ENCODE assay signal across 30 mouse cellular contexts in genomic region chr3:101784768-101785424, GRCm38 (mm10).
DNase-seq lines count a peak whose midpoint lies in the region; ATAC-seq and TF ChIP-seq lines count a peak whose summit lies in the region.
"Had no signal": no experiment of that assay in that cellular context is flagged by ENCODE, and none has a peak within 500 bp of the region (broad histone marks: within the 10 kb centered on the region; RNA-seq: fewer than 3 reads in every experiment).

No protein-coding gene starts in this region.

- TF ChIP-seq CTCF in intestine, postnatal 0 days (IDR thresholded peaks at IDR 0.05; ENCODE audit: low read depth) = no peak

- no peaks in the 10 kb centered on the region for H3K36me3 ChIP-seq in intestine, embryonic 15.5 days
- H3K36me3 ChIP-seq in intestine, postnatal 0 days (ENCODE audit: control insufficient read depth, insufficient read depth) = no peaks in the 10 kb centered on the region
- H3K36me3 ChIP-seq: embryonic facial prominence, embryonic 10.5 days; embryonic facial prominence, embryonic 13.5 days; forebrain, embryonic 12.5 days; forebrain, embryonic 15.5 days; G1E had no signal

- WGBS in intestine, embryonic 15.5 days = 46% methylated on average over 10 of the region's 10 CpGs
- 36% methylated on average over 10 of the region's 10 CpGs for WGBS in intestine, postnatal 0 days

- peak; percentile 40 for DNase-seq in adrenal gland, postnatal 14 days
- no peak for DNase-seq in adrenal gland, adult 18-20 months (ENCODE audit: low spot score in 2 of 2)
- DNase-seq in kidney, adult 18-20 months = peak; percentile 23
- no peak for DNase-seq in kidney, adult 11 months
- DNase-seq in left cerebral cortex, adult 9 months (ENCODE audit: low spot score in 2 of 2) = no peak
- no peak for DNase-seq in lung, postnatal 36 days
- DNase-seq: adrenal gland, adult 8-10 months; B cell, adult 2 months; cerebellum, adult 11 months; cerebellum, adult 2 months; cerebellum, adult 9-11 months; cerebellum, postnatal 25 days; embryo, embryonic 11 days; gastrocnemius, postnatal 25 days; heart, postnatal 10 days; heart, postnatal 4 days had no signal

- H3K4me1 ChIP-seq in intestine, embryonic 15.5 days (replicated peaks) = peaks cover 5% of the 10 kb centered on the region; the same call in 1 of the 2 replicates
- peaks cover 12% of the 10 kb centered on the region; the same call in 1 of the 2 replicates for H3K4me1 ChIP-seq in intestine, postnatal 0 days (replicated peaks; ENCODE audit: control insufficient read depth, insufficient read depth, low read length)
- H3K4me1 ChIP-seq: forebrain, embryonic 15.5 days had no signal

- ATAC-seq in intestine, embryonic 15.5 days = peak; percentile 84
- ATAC-seq in intestine, postnatal 0 days = peak; percentile 91
- ATAC-seq: hindbrain, postnatal 0 days; inflammation-experienced regulatory T-cells, adult 6 months; Patski had no signal

- H3K27ac ChIP-seq in intestine, embryonic 15.5 days = 0 out of 2 replicates have a peak overlapping the region, but pooled peaks have one; percentile 19
- H3K27ac ChIP-seq in intestine, postnatal 0 days (ENCODE audit: low read depth, low read length) = peak overlapping the region; percentile 58; the same call in 1 of the 2 replicates
- H3K27ac ChIP-seq: embryonic facial prominence, embryonic 10.5 days; embryonic facial prominence, embryonic 13.5 days; forebrain, embryonic 12.5 days; forebrain, embryonic 15.5 days; hindbrain, embryonic 14.5 days; hindbrain, postnatal 0 days had no signal

- H3K9me3 ChIP-seq in intestine, embryonic 15.5 days = no peaks in the 10 kb centered on the region
- no peaks in the 10 kb centered on the region for H3K9me3 ChIP-seq in intestine, postnatal 0 days (ENCODE audit: control insufficient read depth)
- H3K9me3 ChIP-seq: embryonic facial prominence, embryonic 10.5 days; embryonic facial prominence, embryonic 13.5 days; forebrain, embryonic 12.5 days; forebrain, embryonic 15.5 days; G1E had no signal

- no peaks in the 10 kb centered on the region for H3K27me3 ChIP-seq in intestine, embryonic 15.5 days (replicated peaks)
- no peaks in the 10 kb centered on the region for H3K27me3 ChIP-seq in intestine, postnatal 0 days (replicated peaks; ENCODE audit: control insufficient read depth, insufficient read depth, low read length)
- H3K27me3 ChIP-seq: CH12.LX; embryonic facial prominence, embryonic 13.5 days; forebrain, embryonic 15.5 days; Patski had no signal

- no peak overlapping the region for H3K4me3 ChIP-seq in intestine, embryonic 15.5 days (replicated peaks)
- H3K4me3 ChIP-seq in intestine, postnatal 0 days (ENCODE audit: low read depth, low read length) = no peak overlapping the region
- H3K4me3 ChIP-seq: embryonic facial prominence, embryonic 10.5 days; embryonic facial prominence, embryonic 13.5 days; erythroblast, embryonic 14.5 days; forebrain, embryonic 12.5 days; forebrain, embryonic 15.5 days had no signal

- H3K9ac ChIP-seq in intestine, embryonic 15.5 days = no peak overlapping the region
- no peak overlapping the region for H3K9ac ChIP-seq in intestine, postnatal 0 days (ENCODE audit: low read depth, low read length)
- H3K9ac ChIP-seq: embryonic facial prominence, embryonic 13.5 days; forebrain, embryonic 12.5 days; forebrain, embryonic 15.5 days; hindbrain, embryonic 14.5 days had no signal

- no peak overlapping the region for H3K4me2 ChIP-seq in intestine, embryonic 15.5 days (replicated peaks)
- H3K4me2 ChIP-seq in intestine, postnatal 0 days (replicated peaks; ENCODE audit: low read depth) = no peak overlapping the region
- H3K4me2 ChIP-seq: embryonic facial prominence, embryonic 13.5 days; forebrain, embryonic 12.5 days; forebrain, embryonic 15.5 days; heart, embryonic 11.5 days; hindbrain, embryonic 14.5 days had no signal

Comparison
In these comparisons a context has a peak if more than half of its experiments do, and no peak if none do; other contexts are left out.
1. DNase-seq: peak in adrenal gland, postnatal 14 days (single experiment) and kidney, adult 18-20 months (single experiment); none in adrenal gland, adult 18-20 months (0 of 2), kidney, adult 11 months (single experiment), left cerebral cortex, adult 9 months (0 of 2) and lung, postnatal 36 days (single experiment).